Mouse (Mus musculus) cerebellum, adult 2 months (tissue): Measurements from ENCODE around the gene Diaph3.

Source experiments
- CTCF ChIP-seq: fragments of 200-500 bp; IDR thresholded peaks from 2 replicates; pipeline ENCODE4 v1.5.1; 2011; ENCODE audit warnings: low read depth, mild to moderate bottlenecking, control low read depth, low read length, moderate library complexity, borderline replicate concordance; ENCODE audit not compliant: insufficient read depth
- POLR2A ChIP-seq: fragments of 200-500 bp; IDR thresholded peaks from 2 replicates; pipeline ENCODE4 v1.6.1; 2011; ENCODE audit warnings: low read length, control low read depth, borderline replicate concordance; ENCODE audit not compliant: insufficient read depth

DNA sequence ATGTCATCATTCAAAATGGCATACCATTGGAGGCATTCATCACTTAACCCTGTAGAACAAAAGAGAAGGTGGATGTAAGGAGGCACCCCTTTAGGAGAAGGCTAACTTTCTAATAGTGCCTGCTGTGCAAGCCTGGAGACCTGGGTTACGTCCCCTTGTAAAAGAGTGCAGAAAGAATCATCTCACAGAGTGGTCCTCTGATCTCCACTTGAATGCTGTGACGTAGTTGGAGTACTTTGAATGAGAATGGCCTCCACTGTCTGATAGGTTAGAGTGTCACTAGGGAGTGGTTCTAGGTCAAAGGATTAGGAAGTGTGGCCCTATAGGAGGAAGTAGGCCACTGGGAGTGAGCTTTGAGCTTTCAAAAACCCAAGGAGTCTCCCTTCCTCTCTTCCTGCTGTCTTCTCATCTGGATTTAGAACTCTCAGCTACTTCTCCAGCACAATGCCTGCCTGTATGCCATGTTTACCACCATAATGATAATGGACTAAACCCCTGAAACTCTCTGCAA is 66.0 kb downstream of the Diaph3 start:
- TF ChIP-seq POLR2A: no peak
- TF ChIP-seq CTCF: no peak
